Mouse (Mus musculus) kidney, adult 2 months (tissue): ENCODE measurements around the gene Ly6g6c.

Experiments used
- CTCF ChIP-seq: fragments of 200-500 bp; conservative IDR thresholded peaks from 2 replicates; pipeline ENCODE4 v1.5.1; 2011; ENCODE audit warnings: low read depth, mild to moderate bottlenecking, control low read depth, low read length, moderate library complexity, mixed read lengths; ENCODE audit not compliant: insufficient read depth, insufficient read length
- POLR2A ChIP-seq: fragments of 200-500 bp; IDR thresholded peaks from one replicate; pipeline ENCODE4 v1.6.1; 2011; ENCODE audit warnings: low read depth, low read length, control low read depth

DNA sequence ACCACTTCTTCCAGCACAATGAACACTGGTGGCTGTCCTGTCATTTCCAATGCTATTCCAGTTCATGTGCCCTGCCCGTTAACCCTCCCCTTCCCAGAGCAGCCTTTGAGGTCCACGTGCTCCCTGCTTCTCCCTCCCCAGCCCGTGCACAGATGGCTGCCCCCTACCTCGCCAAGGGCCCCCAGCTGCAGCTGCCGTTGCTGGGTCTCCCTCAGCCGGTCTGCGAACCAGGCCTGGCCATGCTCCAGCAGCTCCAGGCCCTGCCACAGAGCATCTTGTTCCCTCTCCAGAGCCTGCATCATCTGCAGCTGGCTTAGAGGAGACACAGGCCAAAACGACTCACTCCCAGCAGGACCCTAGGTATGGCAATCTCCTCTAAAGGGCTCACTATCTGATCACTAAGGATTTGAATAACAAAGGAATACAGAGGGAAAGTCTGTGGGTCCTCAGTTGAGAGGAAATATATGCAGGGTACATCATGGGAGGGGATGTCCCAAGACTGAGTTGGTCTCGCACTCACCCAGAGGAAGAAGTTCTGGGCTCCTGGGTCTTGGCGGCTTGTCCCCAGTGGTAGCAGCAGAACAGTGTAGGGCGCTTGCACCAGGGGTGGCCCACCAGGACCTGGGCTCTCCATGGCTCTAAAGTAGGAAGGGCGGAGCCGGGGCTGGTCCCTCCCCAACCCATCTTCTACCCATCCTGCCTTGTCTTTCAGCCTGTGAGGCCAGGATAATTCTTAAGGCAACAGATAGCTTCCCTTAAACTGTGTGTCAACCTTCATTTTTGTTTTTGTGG is 37.7 kb upstream of the Ly6g6c start, which contains the start of gene Sapcd1:
- TF ChIP-seq CTCF: no peak
- TF ChIP-seq POLR2A: no peak
